Mouse (Mus musculus): ENCODE measurements around the gene Smtnl1.

- TF ChIP-seq GATA1 (IDR thresholded peaks at IDR 0.05; ENCODE audit: low read length) (no peak), TAL1 (IDR thresholded peaks at IDR 0.05; ENCODE audit: low read length) (no peak)
Measured at GRCm38 (mm10) chr2:84809330-84809729, 13.1 kb downstream of the Smtnl1 start.
